Comparison of ENCODE assay signal across 8 mouse cellular contexts in the genomic region with DNA sequence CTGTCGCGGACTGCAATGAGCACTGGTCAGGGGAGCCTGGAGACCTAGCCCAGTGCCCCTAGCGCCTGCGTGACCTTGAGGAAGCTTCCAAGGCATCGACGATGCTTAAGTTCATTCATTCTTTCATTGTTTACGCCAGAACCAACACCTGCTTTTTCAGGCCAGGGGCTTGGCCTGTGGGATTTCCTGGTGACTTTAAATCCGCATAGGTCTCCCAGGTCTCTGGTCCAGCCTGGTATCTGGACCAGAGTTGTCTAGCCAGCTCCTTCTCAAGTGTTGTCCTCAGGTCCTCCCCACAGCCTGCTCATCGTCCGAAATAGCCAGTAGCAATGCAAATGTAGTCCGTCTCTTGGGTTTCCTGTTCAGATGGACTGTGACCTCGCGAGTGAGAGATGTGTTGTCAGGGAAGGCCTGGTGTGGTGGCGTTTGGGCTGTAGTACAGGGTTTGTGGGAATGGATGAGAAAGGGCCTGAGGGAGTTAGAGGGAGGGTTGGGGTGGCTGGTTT. TPM values are rescaled to one million over a fixed set of nuclear protein-coding genes. Genes with fewer than 3 reads are reported as not detected.
A peak's percentile ranks its signal among the peaks of the same experiment; 100 is the strongest.
DNase-seq lines count a peak whose midpoint lies in the region; ATAC-seq lines count a peak whose summit lies in the region.

No protein-coding gene starts in this region.

- peak overlapping the region; percentile 81 for H3K9ac ChIP-seq in lung, embryonic 16.5 days (ENCODE audit: low read length)
- peak overlapping the region; percentile 77 for H3K9ac ChIP-seq in embryonic facial prominence, embryonic 12.5 days

- no peaks in the 10 kb centered on the region for H3K27me3 ChIP-seq in lung, embryonic 16.5 days (ENCODE audit: control insufficient read depth, insufficient read depth, low read depth, low read length)
- H3K27me3 ChIP-seq in embryonic facial prominence, embryonic 12.5 days = no peaks in the 10 kb centered on the region
- no peaks in the 10 kb centered on the region for H3K27me3 ChIP-seq in limb, embryonic 10.5 days (ENCODE audit: low read depth, poor library complexity, severe bottlenecking)

- peak overlapping the region; percentile 90 for H3K4me2 ChIP-seq in lung, embryonic 16.5 days (ENCODE audit: low read depth, low read length)
- peak overlapping the region; percentile 99 for H3K4me2 ChIP-seq in embryonic facial prominence, embryonic 12.5 days (replicated peaks)

- WGBS in lung, embryonic 16.5 days = 6% methylated on average over 14 of the region's 14 CpGs
- WGBS in embryonic facial prominence, embryonic 12.5 days = 3% methylated on average over 14 of the region's 14 CpGs
- 3% methylated on average over 14 of the region's 14 CpGs for WGBS in limb, embryonic 10.5 days

- peak overlapping the region; percentile 81 for H3K4me3 ChIP-seq in lung, embryonic 16.5 days (ENCODE audit: low read length)
- peak overlapping the region; percentile 58 for H3K4me3 ChIP-seq in embryonic facial prominence, embryonic 12.5 days
- H3K4me3 ChIP-seq in limb, embryonic 10.5 days = peak overlapping the region; percentile 69

- H3K36me3 ChIP-seq in lung, embryonic 16.5 days (ENCODE audit: control insufficient read depth, insufficient read depth, low read length) = no peaks in the 10 kb centered on the region
- no peaks in the 10 kb centered on the region for H3K36me3 ChIP-seq in embryonic facial prominence, embryonic 12.5 days
- peaks cover 14% of the 10 kb centered on the region; the same call in 1 of the 2 replicates for H3K36me3 ChIP-seq in limb, embryonic 10.5 days

- DNase-seq in lung, adult 18-20 months = no peak
- DNase-seq in limb, embryonic 10.5 days (ENCODE audit: low spot score) = peak; percentile 67
- peak; percentile 41 for DNase-seq in retina, embryonic 14.5 days (ENCODE audit: low spot score)
- DNase-seq in right cerebral cortex, postnatal 10 days (ENCODE audit: low spot score in 2 of 2) = no peak
- DNase-seq in urinary bladder, postnatal 36 days (ENCODE audit: low spot score in 2 of 2) = no peak

- no peak for ATAC-seq in lung, embryonic 16.5 days (ENCODE audit: low read depth)
- no peak for ATAC-seq in embryonic facial prominence, embryonic 12.5 days (ENCODE audit: insufficient number of reproducible peaks, insufficient read depth, low FRiP score, low TSS enrichment)
- ATAC-seq in megakaryocyte-erythroid progenitor cell, adult 5-6 weeks (replicated peaks; ENCODE audit: low FRiP score, low TSS enrichment, poor library complexity, severe bottlenecking) = no peak

- peaks cover 50% of the 10 kb centered on the region for H3K4me1 ChIP-seq in lung, embryonic 16.5 days (replicated peaks; ENCODE audit: control insufficient read depth, insufficient read depth, low read length)
- H3K4me1 ChIP-seq in embryonic facial prominence, embryonic 12.5 days = peaks cover 47% of the 10 kb centered on the region
- peaks cover 67% of the 10 kb centered on the region for H3K4me1 ChIP-seq in limb, embryonic 10.5 days

- H3K27ac ChIP-seq in lung, embryonic 16.5 days (ENCODE audit: low read length) = peak overlapping the region; percentile 83
- H3K27ac ChIP-seq in embryonic facial prominence, embryonic 12.5 days = peak overlapping the region; percentile 63; the same call in 1 of the 2 replicates
- H3K27ac ChIP-seq in limb, embryonic 10.5 days = peak overlapping the region; percentile 90

- no peaks in the 10 kb centered on the region for H3K9me3 ChIP-seq in lung, embryonic 16.5 days (ENCODE audit: control insufficient read depth, low read length)
- H3K9me3 ChIP-seq in embryonic facial prominence, embryonic 12.5 days = no peaks in the 10 kb centered on the region
- H3K9me3 ChIP-seq in limb, embryonic 10.5 days (replicated peaks) = no peaks in the 10 kb centered on the region

RNA-seq across cellular contexts. Expression of a gene that starts 1.1 kb away (rescaled TPM):
- 18.4 and 18.8 TPM in 2 replicates for polyA plus RNA-seq in lung, embryonic 16.5 days (2015; fragmentation: Nextera tagmentation; extraction: Ambion mirVana)
- polyA plus RNA-seq in embryonic facial prominence, embryonic 12.5 days (2016; fragmentation: Nextera tagmentation; extraction: Ambion mirVana) = 8.3 and 8.7 TPM in 2 replicates
- 6.4 and 7.3 TPM in 2 replicates for polyA plus RNA-seq in limb, embryonic 10.5 days (2016; fragmentation: Nextera tagmentation; extraction: Ambion mirVana)
- total RNA-seq in megakaryocyte-erythroid progenitor cell, adult 5-6 weeks (2014; fragmentation: Nextera tagmentation) = 11.1 and 17.0 TPM in 2 replicates
- total RNA-seq in megakaryocyte-erythroid progenitor cell, adult 5-6 weeks (2017) = 4.5 and 10.2 TPM in 2 replicates

RNA-seq across cellular contexts. Expression of a gene that starts 30.0 kb away (rescaled TPM):
- 560 and 561 TPM in 2 replicates for polyA plus RNA-seq in lung, embryonic 16.5 days (2015; fragmentation: Nextera tagmentation; extraction: Ambion mirVana)
- polyA plus RNA-seq in embryonic facial prominence, embryonic 12.5 days (2016; fragmentation: Nextera tagmentation; extraction: Ambion mirVana) = 612 and 623 TPM in 2 replicates
- 375 and 475 TPM in 2 replicates for polyA plus RNA-seq in limb, embryonic 10.5 days (2016; fragmentation: Nextera tagmentation; extraction: Ambion mirVana)
- 1.5 and 7.8 TPM in 2 replicates for total RNA-seq in megakaryocyte-erythroid progenitor cell, adult 5-6 weeks (2014; fragmentation: Nextera tagmentation)
- 1.9 and 3.1 TPM in 2 replicates for total RNA-seq in megakaryocyte-erythroid progenitor cell, adult 5-6 weeks (2017)

RNA-seq across cellular contexts. Expression of a gene that starts 32.9 kb away (rescaled TPM):
- polyA plus RNA-seq in lung, embryonic 16.5 days (2015; fragmentation: Nextera tagmentation; extraction: Ambion mirVana) = 8.2 and 9.1 TPM in 2 replicates
- 13.1 and 13.3 TPM in 2 replicates for polyA plus RNA-seq in embryonic facial prominence, embryonic 12.5 days (2016; fragmentation: Nextera tagmentation; extraction: Ambion mirVana)
- polyA plus RNA-seq in limb, embryonic 10.5 days (2016; fragmentation: Nextera tagmentation; extraction: Ambion mirVana) = 2.3 and 3.7 TPM in 2 replicates
- not detected in 2 replicates for total RNA-seq in megakaryocyte-erythroid progenitor cell, adult 5-6 weeks (2014; fragmentation: Nextera tagmentation)
- not detected in 2 replicates for total RNA-seq in megakaryocyte-erythroid progenitor cell, adult 5-6 weeks (2017)

Comparison
In these comparisons a context has a peak if more than half of its experiments do, and no peak if none do; other contexts are left out.
1. DNase-seq: peak in limb, embryonic 10.5 days (single experiment) and retina, embryonic 14.5 days (single experiment); none in lung, adult 18-20 months (0 of 2), right cerebral cortex, postnatal 10 days (0 of 2) and urinary bladder, postnatal 36 days (0 of 2).
2. Peak in every context shown above with its lines, with median percentiles within 50 percentile points of each other: H3K27ac ChIP-seq and H3K4me3 ChIP-seq.